Mouse (Mus musculus) MN1 (cell line): ENCODE measurements around the gene Npnt.

Experiments
- DNase-seq: peaks from one replicate; pipeline ENCODE4 v3.0.0-alpha.2; 2016; ENCODE audit warnings: low spot score

Gene Npnt

DNA sequence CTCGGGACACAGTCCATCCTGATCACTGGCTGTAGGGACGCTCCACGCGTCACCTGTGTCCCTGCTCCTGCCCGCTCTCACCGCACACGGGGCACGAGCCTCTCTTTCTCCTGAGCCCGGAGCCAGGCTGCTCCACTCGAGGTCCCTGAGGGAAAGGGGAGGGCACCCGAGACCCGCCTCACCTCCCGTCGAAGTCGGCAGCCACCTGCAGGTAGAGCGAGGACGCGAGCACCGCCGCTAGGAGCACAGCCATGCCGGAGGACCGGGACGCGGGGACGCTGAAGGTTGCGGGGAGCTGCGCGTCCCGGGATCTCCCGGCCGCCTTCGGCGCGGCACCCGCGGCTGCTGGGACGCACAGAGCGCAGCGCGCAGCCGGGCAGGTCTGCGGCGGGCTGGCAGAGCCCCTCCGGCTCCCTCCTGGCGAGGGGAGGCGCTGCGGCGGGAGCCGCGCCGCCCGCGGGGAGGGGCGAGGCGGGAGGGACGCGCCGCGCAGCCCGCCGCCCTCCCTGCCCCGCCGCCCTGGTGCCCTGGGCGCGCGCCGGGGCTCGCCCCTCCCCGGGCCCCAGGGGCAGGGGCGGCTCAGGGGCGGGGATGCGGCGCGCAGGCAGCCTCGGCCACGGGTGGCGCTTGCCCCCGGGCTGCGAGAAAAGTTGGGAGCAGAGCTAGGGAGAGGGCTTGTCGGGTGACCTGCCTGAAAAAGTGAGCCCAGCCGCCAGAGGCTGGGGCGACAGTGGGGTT is at the start of gene Npnt:
TSS of gene Npnt (minus strand) at position 501 of the 738 bp plus-strand sequence.
- DNase-seq, result no peak

DNA sequence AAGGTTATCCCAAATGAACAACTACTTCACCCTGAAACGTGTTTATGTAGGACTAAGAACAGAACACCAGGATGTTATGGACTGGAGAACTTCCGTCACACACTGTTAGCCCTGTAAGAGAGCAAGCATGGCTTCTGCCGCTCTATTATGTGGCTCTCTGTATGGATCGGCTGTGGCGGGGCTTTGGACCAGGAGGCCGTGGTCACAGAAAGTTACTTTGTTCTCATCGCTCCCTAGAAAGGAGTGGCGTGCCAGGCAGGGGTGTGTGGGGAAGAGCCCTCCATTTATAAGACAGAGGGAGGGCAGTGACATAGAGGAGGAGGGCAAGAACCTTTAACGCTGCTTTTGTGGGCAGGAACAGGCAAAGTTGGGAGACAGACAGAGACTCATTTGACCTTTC is 46.2 kb upstream of the Npnt start:
- no peak for DNase-seq

DNA sequence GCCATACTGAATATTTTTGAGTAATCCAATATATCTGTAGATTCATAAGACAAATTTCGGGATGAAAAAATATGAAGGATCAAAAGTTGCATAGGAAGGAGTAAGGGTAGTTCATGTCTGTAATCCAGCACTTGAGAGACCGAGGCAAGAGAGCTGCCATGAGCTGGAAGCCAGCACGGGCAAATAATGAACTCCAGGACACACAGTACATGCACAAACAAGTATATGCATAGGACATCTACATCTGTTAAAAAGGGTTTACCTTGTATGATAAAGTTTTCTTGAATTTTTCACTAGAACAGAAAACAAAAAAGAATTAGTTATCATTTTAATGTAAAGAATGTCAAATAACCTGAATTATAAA is 45.8 kb upstream of the Npnt start:
- no peak for DNase-seq

DNA sequence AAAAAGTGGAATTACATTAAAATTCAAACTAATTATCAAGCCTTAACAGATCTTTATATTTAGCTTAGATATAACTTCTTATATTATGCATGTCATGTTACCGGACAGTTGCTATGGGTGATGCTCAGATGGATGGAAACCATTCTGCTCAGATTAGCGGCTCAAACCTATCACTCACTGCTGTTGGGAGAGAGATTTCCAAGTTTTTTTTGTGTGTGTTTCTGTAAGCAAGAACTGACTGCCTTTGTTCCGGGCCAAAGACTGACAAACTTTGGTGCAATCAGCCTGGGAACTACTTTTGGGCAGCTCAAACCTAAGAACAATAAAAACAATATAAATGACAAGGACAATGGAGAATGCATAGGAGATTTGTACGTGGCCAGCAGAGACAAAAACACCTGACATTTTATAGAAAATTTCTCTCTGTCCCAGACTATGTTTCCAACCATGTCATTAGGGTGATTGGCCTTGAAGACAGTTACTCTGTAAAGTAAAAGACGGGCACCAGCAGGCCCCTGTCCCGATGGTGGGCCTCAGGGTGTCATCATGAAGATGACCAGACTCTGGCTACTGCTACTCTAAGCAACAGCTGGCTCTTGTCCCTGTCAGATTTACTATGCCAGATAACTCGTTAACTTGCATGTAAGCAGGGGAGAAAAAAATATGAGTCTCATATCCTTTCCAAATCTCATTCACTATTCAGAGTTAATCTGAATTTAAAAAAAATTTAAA is 45.2 kb upstream of the Npnt start:
- peak; percentile 36 for DNase-seq

DNA sequence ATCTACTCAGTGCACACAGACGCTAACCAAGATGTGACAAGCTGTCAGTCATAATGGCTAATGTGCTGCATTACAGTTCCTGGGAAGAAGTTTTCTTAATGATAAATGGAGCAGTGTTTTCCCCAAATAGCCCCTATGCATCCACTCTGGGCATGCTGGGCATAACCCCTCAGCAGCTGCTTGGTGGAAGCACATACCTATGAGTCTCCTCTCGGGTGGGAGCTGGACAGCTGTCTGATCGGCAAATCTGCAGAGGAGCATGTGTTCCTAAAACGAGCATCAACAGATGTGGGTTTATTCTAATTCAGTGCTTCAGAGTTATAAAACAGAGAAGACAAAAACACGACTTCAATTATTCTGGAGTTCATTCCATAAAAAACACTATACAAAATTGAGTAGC is 36.1 kb upstream of the Npnt start:
- DNase-seq, result no peak

DNA sequence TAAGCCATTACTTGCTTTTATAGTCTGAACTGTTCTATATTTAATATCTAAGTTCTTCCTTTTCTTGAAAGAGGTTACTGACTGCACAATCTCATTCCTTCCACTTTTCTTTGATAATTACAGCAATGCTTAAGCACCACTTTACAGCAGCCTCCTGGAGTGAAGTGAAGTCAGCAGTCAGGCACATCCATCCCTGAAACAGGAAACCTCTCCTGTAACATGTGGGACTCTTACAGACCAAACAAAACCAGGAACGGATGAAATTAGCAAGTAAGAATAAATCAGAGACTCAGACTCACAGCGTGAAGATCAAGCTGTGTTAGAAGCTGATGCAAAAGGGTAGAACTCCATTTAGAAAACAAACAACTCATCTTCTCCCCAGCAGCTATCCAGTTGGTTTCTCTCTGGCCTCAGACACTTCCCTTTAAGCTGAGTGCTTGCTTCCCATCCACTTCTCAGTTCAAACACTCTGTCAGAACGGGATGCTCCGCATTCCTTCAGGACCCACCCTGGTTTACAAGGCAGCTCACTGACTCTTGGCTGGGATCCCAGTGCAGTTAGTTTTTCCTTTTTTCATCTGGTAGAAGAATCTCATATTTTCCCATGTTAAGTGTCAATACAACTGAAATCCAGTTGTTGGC is 33.9 kb upstream of the Npnt start:
- no peak for DNase-seq

DNA sequence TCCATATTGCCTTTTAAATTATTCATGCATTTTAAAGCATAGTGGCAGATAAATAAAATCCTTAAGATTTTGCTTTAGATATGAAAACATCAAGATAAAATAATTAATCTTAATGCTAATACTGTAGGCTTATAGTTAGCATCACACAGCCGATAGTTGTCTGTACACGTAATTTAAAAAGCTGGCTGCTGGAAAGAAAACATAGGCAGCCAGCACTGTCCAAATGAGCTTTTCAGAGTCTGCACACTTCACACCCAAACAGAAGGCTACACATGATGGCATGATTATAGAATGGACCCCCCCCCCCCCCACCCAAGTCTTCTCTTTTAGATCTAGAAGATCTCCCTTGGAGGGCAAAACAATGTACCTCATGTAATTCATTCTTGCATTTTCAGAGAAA is 31.9 kb upstream of the Npnt start:
- DNase-seq, result no peak

DNA sequence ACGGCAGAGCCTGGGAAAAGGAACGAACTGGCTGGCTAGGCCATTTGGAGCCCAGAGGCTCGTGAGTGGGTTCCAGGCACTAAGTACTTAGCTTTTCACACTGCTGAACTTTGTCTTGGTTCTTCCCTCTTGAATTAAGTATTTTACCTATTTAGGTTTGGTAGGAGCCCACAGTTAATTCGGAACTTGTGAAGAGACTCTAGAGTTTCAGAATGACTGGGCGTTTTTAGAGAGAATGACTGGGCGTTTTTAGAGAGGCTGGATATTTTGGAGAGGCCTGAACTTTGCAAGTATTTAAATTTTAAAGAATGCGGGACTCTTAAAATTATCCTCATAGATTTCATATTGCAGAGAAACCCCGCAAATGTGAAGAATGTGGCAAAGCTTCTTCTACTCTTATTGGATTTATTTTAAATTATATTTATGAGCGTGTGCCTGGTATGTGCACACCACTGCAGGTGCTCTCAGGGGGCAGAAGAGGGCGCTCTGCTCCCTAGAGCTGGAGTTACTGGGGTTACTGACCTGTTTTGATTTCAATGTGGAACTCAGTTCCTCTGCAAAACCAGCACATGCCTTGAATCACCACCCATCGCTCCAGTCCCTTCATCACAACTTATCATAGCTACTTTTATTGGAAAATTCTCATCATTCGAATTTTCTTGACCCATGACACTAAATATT is 29.8 kb upstream of the Npnt start:
- no peak for DNase-seq

DNA sequence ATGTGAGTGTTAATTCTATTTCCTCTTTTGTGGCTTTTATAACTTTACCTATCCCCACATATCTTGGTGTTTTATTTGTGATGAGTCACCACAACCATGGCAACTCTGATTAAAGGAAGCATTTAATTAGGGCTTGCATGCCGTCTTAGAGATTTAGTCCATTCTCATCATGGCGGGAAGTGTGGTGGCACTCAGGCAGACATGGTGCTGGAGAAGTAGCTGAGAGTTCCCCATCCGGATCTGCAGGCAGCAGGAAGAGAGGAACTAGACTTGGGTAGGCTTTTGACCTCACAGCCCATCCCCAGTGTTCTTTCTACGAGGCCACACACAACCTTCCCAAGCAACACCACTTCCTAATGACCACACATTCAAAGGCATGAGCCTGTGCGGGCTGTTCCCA is 16.2 kb upstream of the Npnt start:
- DNase-seq, result no peak

DNA sequence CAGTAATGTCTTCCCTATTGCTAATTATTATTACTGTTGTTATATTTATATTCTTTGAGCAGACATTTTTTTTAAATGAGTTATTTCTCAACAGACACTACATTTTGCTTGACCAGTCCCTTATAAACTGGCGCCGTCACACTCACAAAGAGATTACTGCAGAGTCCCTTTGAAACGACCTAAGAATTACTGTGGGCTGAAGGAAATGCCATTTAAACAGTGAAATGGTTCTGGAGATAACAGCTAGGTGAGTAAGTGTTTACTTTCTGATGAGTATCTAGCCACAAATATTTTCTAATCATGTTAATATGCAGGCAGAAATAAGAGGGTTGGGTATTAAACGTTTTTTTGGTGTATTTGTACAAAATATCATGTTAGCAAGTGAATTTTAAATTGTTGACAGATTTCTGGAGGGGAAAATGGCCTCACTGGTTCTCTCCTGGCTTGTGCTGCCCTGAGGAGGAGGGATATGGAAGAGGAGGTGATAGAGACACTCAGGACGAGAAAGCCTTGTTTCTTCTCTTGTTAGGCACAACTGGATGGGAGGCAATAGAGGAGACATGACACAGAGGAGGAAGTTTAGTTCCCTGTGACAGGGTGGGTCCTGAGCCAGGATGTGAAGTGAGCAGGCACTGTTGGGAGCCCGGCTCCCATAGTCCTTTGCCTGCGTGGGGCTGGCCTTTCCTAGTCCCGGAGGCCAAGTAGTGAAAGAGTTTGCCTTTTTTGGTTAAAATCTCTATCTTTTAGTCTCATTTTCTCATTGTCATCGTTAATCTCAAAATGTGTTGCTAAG is 14.8 kb upstream of the Npnt start:
- no peak for DNase-seq

DNA sequence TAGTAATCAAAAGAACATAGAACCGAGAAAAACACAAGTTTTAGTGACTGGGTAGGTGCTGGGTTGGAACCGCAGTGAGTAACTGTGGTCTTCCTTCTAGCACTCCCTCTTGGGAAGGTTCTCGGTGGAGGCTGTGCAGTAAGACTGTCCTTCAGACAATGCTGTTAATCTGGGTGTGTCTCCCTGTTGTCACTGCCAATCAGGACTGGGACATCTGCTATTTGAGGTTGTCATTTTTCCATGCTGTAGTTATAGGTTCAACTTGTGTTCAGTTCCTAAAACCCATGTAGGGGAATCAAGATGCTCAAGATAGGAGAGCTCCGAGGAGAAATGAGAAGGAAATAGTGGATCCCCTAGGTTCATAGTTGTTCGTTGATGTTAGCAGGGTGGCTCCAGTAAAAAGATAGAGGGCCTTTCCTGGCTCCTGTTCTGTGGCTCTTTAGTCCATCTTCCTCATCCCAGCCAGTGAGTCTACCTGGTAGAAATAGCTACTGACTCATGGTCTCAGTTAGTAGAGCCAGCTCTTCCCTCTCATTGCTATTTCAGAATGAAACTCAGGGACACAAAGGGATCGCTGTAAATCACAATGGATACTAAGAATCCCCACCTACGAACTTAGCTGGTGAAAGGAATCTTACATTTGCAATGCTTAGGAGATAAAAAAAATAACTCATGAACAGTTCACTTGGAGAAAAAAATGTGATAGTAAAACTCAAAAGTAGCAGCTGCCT is 12.7 kb upstream of the Npnt start:
- no peak for DNase-seq

DNA sequence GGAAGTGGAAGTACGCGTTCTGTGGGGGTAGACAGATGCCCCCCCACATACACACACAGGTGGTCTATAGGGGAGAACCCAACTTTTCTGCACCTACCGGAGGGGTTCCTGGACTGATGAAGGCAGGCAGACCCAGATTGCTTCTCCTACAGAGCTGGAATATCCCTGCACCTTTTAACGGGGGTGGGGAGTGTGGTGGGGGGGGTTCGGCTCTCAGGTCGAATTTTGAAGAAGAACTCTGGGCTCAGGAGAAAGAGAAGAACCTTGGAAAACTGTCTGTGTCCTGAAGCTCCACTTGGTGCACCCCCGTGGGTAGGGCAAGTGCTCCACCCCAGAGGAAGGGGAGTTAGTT is 414 bp upstream of the Npnt start:
- DNase-seq, result no peak

DNA sequence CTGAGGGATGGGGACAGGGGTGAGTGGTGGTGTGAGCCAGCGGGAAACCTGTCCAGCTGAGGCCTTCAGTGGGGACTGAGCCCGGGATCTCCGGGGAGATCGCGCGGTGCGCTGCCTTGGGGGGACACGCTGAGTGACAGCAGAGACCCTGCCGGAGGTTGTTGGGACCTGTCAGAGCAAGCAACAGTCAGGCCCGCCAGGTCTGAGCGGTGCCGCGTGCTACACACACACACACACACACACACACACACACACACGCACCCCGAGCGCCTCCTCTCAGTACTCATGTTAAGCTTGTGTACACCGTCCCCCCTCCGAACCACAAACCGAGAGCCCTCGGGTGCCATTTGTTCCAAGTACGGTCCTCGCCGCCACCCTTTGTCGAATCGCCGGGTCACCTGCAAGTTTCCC is 706 bp downstream of the Npnt start:
- no peak for DNase-seq

DNA sequence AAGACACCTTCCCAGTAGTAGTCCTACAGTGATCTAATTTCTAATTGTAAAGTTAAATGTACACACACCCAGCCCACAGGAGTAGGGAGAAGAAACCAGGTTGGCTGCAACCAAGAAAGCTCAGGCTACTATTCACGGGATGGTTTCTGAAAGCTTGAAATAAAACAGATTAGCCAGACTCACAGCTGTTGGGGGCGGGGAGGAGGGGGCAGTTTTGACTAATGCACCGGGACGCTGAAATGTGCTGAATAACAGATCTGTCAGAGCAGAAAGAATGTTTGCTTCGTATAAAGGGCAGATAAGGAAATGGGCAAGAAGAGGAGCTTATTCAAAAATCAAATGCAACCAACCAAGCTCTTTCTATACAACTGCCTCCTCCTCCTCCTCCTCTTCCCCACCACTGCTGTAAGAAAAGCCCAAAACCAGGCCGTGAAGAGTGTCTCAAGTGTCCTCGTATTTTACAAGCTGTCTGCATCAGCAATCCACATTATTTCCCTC is 1.7 kb downstream of the Npnt start:
- peak; percentile 38 for DNase-seq

DNA sequence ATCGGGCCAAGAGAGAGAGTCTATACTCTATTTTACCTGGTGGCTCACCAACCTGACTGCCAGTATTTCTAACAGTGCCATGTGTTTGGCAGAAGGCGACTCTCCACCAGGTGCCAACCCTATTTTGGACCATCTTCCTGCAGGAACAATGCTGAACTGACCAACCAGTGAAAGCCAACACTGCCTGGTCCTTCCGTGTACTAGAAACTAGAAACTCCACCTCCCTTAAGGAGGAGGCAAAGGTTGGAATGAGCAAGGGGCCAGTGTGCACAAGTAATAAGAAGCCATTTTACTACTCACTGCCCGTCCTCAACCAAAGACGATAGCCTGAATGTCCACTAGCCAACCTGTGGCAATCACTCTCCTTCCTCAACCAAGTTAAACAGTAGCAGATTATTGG is 4.0 kb downstream of the Npnt start:
- no peak for DNase-seq

DNA sequence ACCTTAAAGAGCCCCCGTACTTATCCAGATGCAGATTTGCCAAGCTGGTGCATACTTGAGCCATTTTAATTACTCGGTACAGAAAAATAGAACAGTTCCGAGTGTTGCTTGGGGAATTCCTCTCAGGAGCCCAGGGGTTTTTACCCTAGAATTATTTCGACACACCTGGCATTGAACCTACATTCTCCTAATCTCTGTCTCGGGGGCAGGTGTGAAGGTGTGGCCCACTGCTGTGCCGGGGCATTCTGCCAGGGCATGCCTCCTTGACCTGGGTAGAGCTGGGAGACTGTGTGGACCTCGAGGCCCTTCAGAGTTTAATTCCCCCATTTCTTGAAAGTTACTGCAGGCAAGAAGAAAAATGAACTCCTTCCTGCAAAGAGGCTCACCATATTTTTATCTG is 4.4 kb downstream of the Npnt start:
- DNase-seq, result no peak

DNA sequence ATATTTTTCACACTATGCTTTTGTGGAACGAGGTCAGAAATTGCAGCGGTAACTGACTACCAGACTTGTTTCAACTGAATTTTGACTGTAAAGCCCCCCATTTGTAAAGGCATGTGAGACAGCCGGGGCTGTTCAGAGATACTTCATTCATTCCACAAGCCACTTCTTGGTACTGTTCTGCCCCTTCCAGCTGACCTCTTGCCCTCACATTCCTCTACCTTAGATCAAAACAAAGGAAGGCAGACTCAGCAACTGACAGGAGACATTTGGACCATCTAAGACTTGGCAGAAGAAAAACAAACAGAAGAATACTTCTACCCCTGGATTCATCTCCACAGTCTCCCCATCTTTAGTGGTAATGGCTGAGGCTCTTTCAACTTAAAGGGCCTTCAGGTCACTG is 5.5 kb downstream of the Npnt start:
- DNase-seq, result no peak

DNA sequence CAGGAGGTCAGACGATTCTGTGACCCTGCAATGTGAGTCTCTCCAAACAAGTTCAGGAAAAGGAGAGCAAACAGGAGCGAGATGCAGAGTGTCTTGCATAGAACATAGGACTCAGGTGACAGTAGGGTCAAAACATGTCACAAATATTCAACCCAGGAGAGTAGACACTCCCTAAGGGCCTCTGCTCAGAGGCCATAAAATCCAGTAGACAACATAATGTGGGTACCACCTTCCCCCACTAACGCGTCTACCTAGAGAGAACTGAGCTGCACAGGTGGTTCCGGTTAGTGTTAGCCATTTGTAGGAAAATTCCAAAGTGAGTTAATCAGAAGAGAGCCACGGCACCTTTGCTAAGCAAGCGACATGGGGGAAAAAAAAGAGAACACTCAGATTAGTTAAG is 5.9 kb downstream of the Npnt start:
- no peak for DNase-seq

DNA sequence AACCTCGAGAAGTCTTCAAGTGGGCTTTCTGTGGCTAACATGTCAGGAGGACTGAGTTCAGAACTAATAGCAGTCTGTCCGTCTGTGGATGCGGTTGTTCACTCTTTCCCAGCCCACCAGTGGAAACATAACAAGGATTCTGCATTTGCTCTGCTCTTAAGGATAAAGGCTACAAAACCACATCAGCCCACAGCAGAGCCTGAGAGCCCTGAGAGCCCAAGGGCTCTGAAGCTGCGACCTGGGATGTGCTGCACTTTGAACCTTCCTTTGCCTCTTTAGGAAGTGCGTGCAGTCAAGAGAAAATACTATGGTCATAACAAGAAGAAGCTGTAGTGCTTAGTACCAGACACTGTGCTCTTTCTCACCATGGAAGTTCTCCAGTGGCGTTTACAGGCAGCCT is 7.3 kb downstream of the Npnt start:
- DNase-seq, result no peak

DNA sequence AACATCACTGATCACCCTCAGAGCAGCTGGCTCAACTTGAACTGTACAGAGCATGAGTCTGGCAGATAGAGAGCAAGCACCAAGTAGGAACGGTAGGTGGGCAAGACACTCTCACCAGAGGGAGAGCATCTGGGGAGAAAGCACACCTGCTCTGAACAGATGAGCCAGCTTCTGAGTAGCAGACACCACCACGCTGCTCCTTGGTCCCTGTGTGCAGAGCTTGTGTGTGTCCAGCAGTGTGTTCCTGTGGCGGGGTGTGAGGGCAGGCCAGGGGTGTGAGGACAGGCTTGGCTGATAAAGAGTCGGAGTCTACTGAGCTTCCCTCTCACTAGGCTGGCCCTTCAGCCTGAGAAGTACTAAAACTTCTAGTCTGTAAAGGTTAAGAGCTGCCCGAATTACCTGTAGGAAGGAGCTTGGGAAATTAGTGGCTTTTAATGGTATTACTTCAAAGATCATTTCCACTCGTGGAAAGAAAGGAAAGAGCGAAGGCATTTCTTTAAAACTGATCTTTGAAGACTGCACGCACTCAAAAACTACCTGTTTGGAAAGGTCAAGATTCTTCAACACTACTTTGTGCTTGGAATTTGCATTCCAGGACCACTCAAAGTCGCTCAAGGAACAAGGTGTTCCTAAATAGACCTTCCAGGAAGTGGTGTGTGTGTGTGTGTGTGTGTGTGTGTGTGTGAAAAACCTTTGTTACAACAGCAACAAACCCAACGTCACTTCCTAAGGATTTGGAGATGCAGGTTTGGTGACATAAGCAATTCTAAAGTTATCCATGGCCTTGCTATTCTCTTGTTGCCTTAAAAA is 9.7 kb downstream of the Npnt start:
- DNase-seq, result no peak
